Mouse (Mus musculus) G1E (cell line): Measurements from ENCODE around the gene Kcnip1.
A peak's percentile ranks its signal among the peaks of the same experiment; 100 is the strongest.

ENCODE experiments used
- CTCF ChIP-seq: IDR thresholded peaks from 2 replicates; pipeline ENCODE4 v1.5.1; 2012; ENCODE audit warnings: low read depth, low read length, inconsistent platforms, mixed read lengths
- GATA1 ChIP-seq: IDR thresholded peaks from 2 replicates; pipeline ENCODE4 v1.6.1; 2012; ENCODE audit warnings: borderline replicate concordance, low read length, inconsistent platforms, mixed read lengths
- GATA2 ChIP-seq: IDR thresholded peaks from 2 replicates; pipeline ENCODE4 v1.6.1; 2012; ENCODE audit warnings: low read depth, low read length, inconsistent platforms, borderline replicate concordance
- POLR2AphosphoS5 ChIP-seq: IDR thresholded peaks from 2 replicates; pipeline ENCODE4 v1.6.1; 2012; ENCODE audit warnings: low read depth, low read length, inconsistent platforms; ENCODE audit not compliant: insufficient replicate concordance

DNA sequence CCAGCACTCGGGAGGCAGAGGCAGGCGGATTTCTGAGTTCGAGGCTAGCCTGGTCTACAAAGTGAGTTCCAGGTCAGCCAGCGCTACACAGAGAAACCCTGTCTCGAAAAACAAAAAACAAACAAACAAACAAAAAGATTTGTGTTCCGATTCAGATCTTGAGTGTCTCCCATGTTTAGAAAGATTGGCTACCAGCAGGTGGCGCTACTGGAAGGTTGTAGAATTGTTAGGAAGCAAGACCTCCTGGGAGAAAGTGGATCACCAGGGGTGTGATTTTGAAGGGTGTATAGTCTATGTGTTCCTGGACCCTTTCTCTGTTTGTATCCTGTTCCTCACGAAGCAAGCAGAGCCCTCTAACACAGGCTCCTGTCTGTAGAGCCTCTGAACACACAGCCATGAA, 34.2 kb downstream of the Kcnip1 start:
- 0 out of 2 replicates have a peak, but pooled peaks have one; percentile 5 for TF ChIP-seq CTCF
- no peak for TF ChIP-seq GATA1
- no peak for TF ChIP-seq GATA2
- TF ChIP-seq POLR2AphosphoS5, result no peak
